Mouse (Mus musculus) telencephalon, adult 2 months (tissue): ENCODE measurements around the gene Serpinb7.

Experiments
- DNase-seq: peaks from one replicate; pipeline ENCODE4 v3.0.0-alpha.2; 2011; ENCODE audit warnings: low read depth, low spot score

Gene Serpinb7

DNA sequence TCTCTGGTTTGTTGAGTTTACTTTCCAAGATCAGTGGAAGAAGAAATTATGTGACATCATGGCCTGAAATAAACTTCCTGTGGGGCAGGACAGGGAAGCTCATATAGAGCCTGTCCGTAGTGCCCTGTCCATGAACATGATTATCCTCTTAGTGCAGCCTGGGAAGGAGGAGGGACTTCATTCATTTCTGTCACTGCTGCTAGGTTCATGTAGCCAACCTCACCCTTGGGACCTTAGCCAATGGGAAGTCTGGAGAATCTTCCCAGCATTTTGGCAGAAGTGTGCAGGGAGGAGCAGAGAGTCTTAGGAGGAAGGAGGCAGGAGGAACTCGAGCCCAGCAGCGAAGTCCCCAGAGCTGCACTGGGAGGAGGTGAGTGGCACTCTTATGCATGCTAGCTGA is at the start of gene Serpinb7:
Gene Serpinb7 (plus strand): TSS at position 301 of the 400 bp plus-strand sequence.
- no peak for DNase-seq

GRCm38 (mm10) chr1:107350392-107350791 is 49.1 kb upstream of the Serpinb7 start:
- no peak for DNase-seq

DNA sequence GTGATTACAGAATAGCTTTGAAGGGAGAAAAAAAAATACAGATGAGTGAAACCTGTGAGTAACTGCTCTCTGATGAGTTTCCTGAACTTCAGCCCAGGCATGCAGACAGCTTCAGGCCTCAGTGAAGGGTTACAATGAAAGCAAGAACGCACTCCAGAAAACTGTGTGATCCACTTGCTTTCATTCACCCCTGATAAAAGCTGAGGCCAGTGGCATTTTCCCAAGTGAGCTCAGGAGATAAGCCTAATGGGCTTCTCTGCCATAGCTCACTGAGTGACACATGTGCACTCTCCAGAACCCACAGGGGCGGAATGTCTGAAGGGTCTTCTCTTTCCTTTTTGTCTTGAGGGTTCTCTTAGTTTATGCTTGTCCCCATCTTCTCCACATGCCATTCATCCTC is 48.3 kb upstream of the Serpinb7 start:
- no peak for DNase-seq

- no peak for DNase-seq
Observed at GRCm38 (mm10) chr1:107353046-107353445, 46.4 kb upstream of the Serpinb7 start.

GRCm38 (mm10) chr1:107360898-107361297 is 38.6 kb upstream of the Serpinb7 start, which contains the start of gene Serpinb11:
Serpinb11 (plus strand) TSS chr1:107361198.
- DNase-seq = no peak

GRCm38 (mm10) chr1:107365973-107366372 is 33.5 kb upstream of the Serpinb7 start:
- no peak for DNase-seq

- no peak for DNase-seq
Observed at GRCm38 (mm10) chr1:107368944-107369343, 30.5 kb upstream of the Serpinb7 start.

GRCm38 (mm10) chr1:107376952-107377351 is 22.5 kb upstream of the Serpinb7 start:
- DNase-seq = no peak

GRCm38 (mm10) chr1:107378368-107378767 is 21.1 kb upstream of the Serpinb7 start:
- DNase-seq = no peak

DNA sequence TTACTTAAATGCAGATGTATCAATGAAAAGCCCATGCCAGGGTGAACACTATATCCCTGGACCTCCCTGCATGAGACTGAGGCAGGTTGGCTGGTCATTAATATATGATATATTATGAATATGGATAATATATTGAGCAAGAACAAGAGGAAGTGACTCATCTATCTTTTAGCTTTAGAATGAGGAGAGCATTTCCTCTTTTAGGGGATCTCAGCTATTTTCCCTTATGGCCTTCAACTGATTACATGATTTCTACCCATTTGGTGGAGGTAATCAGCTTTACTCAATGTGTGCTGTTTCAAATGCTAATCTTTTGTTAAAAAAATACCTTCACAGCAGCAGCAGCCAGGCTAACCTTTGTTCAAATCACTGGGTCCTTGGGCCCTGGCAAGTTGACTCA is 18.0 kb upstream of the Serpinb7 start:
- DNase-seq = no peak

DNA sequence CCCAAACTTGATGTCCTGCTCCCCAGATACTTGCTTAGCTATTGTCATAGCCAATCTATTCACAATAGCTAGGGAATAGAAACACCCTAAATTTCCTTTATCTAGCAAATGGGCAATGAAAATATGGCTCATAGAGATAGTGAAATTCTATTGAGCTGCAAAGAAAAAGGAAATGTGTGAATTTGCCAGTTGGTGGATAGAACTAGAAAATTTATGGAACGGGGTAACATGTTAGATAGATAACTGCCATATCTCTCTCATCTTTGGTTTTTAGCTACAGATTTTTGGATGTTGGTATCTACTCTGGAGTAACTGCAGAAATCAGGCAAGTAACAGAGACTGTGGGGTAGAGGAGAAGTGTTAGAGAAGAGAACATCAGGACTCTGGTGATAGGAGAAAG is 17.1 kb upstream of the Serpinb7 start:
- no peak for DNase-seq

DNA sequence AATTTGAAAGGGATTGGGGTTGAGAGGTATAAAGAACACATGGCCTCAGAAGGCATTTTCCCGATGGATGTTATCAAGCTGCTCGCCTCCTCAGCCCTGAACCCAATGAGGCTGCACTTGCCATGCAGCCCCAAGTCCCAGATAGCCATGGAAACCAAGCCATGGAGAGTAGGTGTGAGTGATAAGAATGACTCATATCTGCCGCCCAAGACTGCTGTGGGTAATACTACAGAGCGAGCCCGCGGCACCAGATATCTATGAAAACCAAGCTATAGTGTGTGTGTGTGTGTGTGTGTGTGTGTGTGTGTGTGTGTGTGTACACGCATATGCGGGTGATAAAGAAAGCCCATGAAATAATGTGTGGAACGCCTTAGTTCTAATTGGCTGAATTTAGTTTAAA is 14.9 kb upstream of the Serpinb7 start:
- no peak for DNase-seq

DNA sequence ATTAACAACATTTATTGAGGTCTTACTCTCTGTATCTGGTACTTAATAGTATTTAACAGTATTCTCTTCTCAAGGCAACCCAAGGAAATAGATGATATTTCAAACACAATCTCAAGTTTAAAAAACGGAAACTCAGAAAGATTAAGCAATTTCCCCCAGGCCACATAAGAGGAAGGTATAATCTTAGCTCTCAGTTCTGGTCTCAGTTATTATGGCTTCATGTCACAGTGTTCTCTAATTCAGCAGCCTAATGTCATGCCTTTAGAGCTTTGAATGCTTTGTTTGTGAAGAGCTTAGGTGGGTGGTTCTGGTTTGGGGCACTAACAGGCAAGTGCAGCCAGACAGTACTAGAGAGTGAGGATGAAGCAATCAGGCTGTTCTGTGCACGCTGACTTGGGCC is 9.7 kb upstream of the Serpinb7 start:
- DNase-seq = no peak

GRCm38 (mm10) chr1:107397481-107397880 is 2.0 kb upstream of the Serpinb7 start:
- no peak for DNase-seq

DNA sequence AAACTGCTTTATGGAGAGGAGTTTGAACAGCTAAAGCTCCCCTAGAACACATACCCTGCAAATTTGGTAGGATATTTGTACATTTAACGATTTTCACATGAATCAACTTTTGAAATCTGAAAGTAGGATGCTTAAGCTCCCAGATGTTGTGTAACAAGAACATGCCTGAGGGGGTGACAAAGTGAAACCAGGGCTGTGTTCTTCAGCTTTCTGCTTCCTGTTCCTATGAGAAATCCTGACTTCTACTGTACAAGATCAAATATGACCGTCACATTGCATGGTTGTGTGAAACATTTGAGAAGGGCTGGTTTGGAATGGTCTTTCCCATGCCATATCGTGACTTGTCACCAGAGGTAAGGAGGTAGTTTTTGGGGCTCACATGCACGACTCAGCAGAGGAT is 2.6 kb downstream of the Serpinb7 start:
- no peak for DNase-seq

DNA sequence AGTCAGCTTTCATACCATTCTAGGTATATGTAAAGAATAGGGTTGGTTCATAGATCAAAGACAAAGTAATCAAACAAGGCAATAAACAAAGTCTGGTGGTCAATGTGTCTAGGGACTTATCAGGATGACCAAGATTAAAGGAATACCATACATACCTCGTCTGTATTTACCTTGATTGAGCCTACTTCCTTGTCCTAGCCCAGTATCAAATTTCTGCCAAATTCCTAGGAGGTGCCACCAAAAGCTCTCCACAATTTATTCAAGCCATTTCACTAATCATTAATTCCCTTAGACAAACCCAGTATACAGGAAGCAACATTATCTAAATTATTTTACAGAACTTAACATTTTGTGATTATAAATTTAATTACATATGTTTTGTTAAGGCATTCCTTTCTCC is 15.2 kb downstream of the Serpinb7 start:
- no peak for DNase-seq

DNA sequence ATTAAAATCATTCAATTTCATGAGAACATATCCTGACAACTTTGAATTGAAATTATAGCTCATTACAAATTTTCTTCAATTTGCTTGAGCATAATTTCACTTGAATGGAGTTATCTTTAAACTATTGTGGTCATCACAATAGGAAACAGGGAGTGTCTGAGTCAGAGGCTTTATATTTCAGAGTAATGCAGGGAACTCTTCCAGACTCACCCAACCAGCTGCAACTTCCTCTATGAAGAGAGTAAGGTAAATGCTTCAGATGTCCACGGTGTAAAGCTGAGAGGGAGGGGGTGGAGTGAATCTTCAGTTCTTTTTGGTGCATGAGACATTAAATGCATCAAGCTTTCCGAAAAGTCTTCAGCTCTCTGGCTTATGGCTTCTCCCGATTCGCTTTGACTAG is 23.0 kb downstream of the Serpinb7 start:
- no peak for DNase-seq

DNA sequence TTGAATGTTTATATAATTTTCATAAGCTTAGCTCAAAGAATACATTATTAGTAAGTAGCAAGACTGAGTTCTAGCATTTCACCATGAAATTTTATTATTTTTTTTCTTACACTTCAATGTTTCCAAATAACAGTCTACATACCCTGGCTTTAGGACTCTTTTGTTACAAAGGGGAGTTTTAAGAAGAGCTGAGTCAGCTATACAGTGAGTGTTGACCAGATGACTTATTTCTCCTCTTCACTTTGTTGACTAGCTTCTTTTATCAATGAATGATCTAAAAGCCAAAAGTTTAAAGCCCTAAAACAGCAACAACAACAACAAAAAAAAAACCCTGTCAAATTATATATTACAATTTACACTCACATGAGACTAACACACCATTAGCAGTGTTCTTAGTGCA is 31.8 kb downstream of the Serpinb7 start:
- DNase-seq = no peak

- DNase-seq = no peak
Observed at GRCm38 (mm10) chr1:107435528-107435927, 36.1 kb downstream of the Serpinb7 start.

GRCm38 (mm10) chr1:107439462-107439861 is 40.0 kb downstream of the Serpinb7 start:
- no peak for DNase-seq

GRCm38 (mm10) chr1:107445352-107445751 is 45.9 kb downstream of the Serpinb7 start:
- DNase-seq = no peak

GRCm38 (mm10) chr1:107447228-107447931 is 47.9 kb downstream of the Serpinb7 start:
- no peak for DNase-seq

- no peak for DNase-seq
Observed at GRCm38 (mm10) chr1:107479909-107480308, 80.5 kb downstream of the Serpinb7 start.

DNA sequence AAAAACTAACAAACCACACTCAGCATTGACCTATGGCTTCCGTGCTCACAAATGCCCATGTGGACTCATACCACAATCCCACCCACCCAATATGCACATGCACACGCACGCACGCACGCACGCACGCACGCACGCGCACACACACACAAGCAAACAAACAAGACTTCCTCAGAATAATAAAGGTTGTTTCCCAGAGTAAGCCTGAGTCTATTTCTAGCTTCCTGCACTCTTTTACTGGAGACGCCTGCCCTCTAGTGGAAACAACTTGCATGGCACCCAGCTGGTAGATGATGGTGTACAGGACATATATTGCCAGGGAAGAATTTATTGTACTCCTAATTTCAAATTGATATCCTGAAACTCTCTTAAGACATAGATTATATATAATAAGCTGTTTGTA is 82.0 kb downstream of the Serpinb7 start:
- peak; percentile 29 for DNase-seq
